Mouse (Mus musculus) CD4-positive, CD25-positive, alpha-beta regulatory T cell, adult 4 months (primary cell): ENCODE measurements at regions not wholly inside any gene's neighbourhood (a gene's known extent, or its start where the extent isn't known, plus 50 kb on each side); places are given as distances from the start of the nearest gene placed in this dataset.

Experiments
- ATAC-seq: one replicate; pipeline ENCODE4 v1.8.0; 2017

GRCm38 (mm10) chr2:57424879-57425278, 187.4 kb downstream of the Gpd2 start:
- no peak for ATAC-seq

DNA sequence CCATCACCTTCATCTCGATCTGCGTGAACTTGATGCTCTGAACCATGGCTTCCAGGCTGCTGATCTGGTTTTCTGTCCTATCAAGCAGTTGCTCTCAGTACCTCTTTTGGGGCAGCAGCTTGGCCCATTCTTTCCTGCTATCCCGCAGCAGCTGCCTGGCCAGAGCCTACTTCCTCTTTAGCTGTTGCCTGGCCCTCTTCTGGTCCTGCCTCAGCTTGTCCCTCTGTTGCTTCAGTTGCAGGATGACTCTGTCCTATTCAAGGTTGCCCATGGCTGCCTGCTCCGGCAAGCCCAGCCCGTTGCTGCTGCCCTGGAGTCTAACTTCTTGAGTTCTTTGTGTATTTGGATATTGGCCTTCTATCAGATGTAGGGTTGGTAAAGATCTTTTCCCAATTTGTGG, 188.0 kb downstream of the Gpd2 start:
- no peak for ATAC-seq

- ATAC-seq: peak; percentile 45
Observed at GRCm38 (mm10) chr2:57450996-57451770, 213.7 kb downstream of the Gpd2 start.

DNA sequence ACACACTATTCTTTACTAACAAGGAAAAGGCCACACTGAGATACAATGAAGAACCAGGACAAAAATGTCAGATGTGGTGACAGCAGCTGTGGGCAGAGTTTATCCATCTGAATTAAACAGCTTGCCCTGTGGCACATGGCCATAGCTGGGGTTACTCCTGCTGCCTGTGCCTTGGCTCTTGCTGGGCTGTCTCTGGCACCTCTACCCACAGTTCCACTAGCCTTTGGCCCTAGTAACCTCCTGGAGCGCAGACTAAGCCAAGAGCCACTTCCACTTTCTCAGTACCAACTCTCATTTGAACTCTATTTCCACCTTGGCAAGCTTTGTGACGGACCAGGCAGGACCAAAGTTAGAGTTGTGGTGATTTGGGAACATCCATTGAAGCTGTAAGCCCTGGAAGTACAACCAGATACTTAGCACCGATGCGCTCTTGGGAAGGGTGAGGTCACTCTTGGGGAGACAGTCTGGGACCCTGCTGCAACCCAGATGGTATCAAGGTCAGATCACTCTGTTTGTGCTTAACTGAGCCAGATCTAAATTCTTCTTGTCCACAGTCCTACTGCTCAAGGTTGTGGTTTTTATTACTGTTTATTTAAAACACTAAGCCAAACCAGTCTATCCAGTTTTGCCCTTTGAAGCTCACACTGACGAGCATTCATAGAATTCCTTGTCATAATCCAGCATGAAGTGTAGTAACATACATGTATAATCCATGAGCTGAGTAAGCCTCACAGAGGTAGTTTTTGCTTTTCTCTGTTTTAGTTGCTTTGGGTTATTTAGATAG, 216.7 kb downstream of the Gpd2 start:
- no peak for ATAC-seq

DNA sequence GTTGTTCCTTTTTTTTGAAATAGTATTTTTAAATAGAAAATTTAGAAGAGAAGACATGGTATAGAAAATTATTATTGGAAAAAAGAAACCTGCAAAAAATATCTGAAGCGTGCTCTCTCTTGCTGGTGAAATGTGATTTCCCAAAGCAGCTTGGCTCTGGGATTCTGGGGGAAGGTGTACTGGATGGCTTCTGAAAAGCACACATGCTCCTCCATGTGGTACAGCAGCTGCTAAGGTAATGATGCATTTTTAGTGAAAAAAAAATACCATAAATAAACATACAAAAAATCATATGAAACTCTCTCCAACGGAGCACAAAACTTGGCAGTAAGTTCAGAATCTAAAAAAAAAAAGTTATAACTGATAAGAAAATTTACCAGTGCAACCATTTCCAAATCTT, 222.5 kb downstream of the Gpd2 start:
- no peak for ATAC-seq

GRCm38 (mm10) chr2:57473873-57474272, 236.4 kb downstream of the Gpd2 start:
- ATAC-seq: peak; percentile 37

DNA sequence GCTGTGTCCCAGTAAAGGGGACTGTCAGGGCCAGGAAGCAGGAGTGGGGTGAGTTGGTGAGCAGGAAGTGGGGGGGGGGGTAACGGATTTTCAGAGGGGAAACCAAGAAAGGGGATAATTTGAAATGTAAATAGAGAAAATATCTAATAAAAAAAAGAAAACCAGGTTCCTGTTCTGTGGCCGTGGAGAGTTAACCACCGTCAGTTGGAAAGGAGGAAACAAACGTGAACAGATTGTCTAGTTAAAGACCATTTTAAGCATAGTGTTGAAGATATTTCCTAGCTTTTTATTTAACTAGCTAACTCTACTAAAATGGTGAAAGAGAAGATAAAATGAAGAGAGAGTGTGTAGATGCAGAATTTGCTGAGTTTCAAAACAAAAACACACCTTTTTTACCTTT, 254.7 kb downstream of the Gpd2 start:
- ATAC-seq: no peak

GRCm38 (mm10) chr2:57492914-57493621, 255.6 kb downstream of the Gpd2 start:
- no peak for ATAC-seq

DNA sequence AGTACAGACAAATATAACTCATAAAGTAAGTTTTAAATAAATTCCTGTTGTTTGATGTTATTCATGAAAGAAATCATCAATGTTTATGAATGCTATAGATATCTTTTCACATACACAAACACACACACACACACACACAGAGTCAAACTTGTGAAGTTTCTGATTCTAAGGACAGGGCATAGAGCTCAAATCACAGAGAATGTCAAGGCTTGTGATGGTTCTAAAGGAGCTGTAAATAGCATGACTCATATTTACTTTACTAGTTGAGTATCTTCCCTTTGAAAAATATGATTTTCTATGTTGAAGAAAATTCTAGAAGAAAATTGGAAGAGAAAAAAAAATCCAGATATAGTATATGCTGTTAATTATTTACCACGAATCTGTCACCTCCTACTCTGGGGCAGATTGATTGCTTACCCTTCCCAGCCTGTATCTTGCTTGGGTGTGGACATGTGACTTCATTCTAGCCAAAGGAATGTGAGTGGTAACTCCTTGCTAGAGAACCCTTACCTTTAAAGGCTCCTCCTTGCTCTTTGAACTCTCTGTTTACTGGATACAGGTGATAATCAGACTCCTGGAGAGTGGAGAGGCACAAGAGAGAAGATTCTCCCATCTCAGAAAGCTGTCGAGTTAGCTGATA, 259.0 kb downstream of the Gpd2 start:
- no peak for ATAC-seq

GRCm38 (mm10) chr2:57497933-57498332, 260.5 kb downstream of the Gpd2 start:
- no peak for ATAC-seq

GRCm38 (mm10) chr2:57504678-57505077, 267.2 kb downstream of the Gpd2 start:
- ATAC-seq: no peak

DNA sequence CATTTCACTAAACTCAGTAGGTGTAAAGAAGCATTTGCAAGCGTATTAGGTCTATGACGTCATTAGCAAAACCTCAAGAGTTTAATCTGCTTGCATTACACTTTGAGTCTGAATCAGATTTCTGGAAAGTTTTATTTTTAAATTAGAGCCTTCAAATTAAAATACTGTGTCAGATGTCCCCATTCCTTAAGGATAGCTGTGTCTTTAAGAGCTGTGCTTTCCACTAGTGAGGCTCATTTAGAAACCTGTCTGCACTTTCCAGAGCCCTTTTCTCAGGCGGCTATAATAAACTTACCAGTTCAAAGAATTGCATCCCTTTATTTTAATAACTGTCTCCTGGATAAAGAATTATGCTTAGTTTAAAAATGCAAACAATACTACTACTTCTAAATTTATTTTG, 285.0 kb downstream of the Gpd2 start:
- no peak for ATAC-seq

DNA sequence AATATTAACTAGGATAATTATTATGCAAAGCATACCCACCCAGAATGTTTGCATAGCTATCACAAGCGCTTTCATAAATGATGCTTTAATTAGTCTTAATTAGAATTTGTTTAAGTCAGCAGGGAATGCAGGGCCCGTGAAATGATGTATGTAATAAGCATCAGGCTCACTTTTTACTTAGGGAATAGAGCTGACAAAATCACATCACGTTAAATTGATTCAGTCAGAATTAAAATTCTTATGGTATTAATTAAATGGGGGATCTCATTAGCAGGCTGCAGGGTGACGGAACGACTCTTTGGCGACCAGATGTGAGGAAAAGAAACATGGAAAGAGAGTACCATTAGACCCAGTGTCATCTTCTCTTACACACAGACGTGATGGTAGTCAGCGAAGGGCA, 285.5 kb downstream of the Gpd2 start:
- no peak for ATAC-seq

DNA sequence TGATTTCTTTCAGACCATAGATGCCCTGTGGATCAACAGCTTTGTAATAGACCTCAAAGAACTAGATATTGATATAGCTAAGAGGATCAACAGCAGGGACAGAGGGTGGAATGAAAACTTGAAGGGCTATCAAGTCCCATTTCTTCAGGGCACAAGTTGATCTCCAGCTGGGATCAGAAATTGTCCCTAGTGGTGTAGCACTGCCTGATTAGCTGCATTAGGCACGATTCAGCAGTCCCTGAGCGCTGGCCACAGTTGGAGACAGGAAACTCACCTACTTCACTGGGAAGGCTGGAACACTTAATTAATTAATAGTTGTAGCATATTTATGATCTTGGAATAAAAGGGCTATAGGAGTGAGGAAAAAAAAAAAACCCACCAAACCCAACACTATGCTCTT, 290.5 kb downstream of the Gpd2 start:
- ATAC-seq: no peak

- no peak for ATAC-seq
Observed at GRCm38 (mm10) chr2:57539842-57540241, 302.4 kb downstream of the Gpd2 start.

DNA sequence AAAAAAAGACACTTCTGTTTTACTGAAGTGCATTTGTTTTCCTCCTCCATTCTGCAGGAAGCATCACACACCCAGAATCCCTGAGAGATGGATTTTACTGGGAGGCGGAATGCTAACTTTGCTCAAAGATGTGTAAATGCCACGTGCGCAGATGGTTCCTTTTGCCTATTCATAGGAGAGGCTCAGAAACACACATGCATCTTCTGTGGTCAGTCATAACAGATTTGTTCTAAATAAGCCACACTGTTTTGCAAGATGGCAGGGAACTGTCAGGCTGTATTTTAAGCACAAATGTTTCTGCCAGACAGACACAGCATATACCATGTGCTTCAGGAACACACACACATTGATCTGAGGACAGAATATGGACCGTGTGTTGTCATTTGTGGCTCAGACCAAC, 327.8 kb downstream of the Gpd2 start:
- no peak for ATAC-seq

- ATAC-seq: no peak
Observed at GRCm38 (mm10) chr2:57566103-57566502, 328.7 kb downstream of the Gpd2 start.

- ATAC-seq: no peak
Observed at GRCm38 (mm10) chr2:57567183-57567582, 329.7 kb downstream of the Gpd2 start.

DNA sequence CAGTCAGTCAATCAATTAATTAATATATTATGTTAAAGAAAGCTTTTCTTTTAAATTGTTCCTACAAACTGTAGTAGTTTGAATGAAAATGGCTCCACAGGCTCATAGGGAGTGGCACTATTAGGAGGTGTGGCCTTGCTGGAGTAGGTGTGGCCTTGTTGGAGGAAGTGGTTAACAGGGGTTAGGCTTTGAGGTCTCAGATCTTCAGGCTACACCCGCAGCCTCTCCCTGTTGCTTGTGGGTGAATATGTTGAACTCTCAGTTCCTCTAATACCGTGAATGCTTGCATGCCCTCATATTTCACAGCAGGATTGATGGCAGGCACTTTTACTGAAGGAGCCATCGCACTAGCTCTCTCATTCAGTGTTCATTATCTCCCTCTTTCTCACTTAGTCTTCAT, 349.6 kb downstream of the Gpd2 start:
- ATAC-seq: no peak

GRCm38 (mm10) chr2:57593558-57593957, 356.1 kb downstream of the Gpd2 start:
- ATAC-seq: no peak

GRCm38 (mm10) chr2:57597694-57598358, 360.4 kb downstream of the Gpd2 start:
- ATAC-seq: no peak

GRCm38 (mm10) chr2:57611599-57611998, 374.2 kb downstream of the Gpd2 start:
- ATAC-seq: no peak

DNA sequence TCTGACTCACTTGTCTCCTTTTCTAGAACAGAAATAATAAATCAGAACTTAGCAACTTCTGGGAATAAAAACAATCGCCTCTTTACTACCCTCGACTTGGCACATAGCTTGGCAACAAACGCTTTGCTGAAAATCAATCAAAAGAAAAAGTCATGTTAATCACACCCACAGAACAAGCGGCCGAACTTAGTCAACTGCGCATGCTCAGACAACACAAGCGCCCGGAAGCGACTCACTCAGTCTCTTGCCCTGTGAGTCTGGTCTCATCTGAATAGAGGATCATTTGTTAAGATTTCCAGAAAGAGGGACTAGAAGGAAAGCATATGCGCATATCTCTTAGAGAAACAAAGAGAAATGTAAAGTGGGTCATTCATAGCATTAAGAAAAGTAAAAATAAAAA, 375.8 kb downstream of the Gpd2 start:
- no peak for ATAC-seq
